Mouse (Mus musculus): ENCODE results near the gene F2. TPM values are rescaled to one million over a fixed set of nuclear protein-coding genes. Genes with fewer than 3 reads are reported as not detected.

F2 gene
- polyA plus RNA-seq, 1 experiment from 2014 or later = 0.08 TPM

Other genes with a start within 250 kb of the F2 start
- 161 and 163 TPM in 2 replicates for gene 1110051M20Rik, start 191.7 kb downstream of the F2 start, polyA plus RNA-seq (2015; fragmentation: Nextera tagmentation; extraction: Ambion mirVana)
- 4.5 and 5.3 TPM in 2 replicates for gene Lrp4, start 178.9 kb downstream of the F2 start, polyA plus RNA-seq (2015; fragmentation: Nextera tagmentation; extraction: Ambion mirVana)
- 90.1 and 101 TPM in 2 replicates for gene Ckap5, start 109.7 kb downstream of the F2 start, polyA plus RNA-seq (2015; fragmentation: Nextera tagmentation; extraction: Ambion mirVana)
- 9.9 and 11.4 TPM in 2 replicates for gene Zfp408, start 13.4 kb upstream of the F2 start, polyA plus RNA-seq (2015; fragmentation: Nextera tagmentation; extraction: Ambion mirVana)
- 89.5 and 98.5 TPM in 2 replicates for gene Arhgap1, start 13.4 kb upstream of the F2 start, polyA plus RNA-seq (2015; fragmentation: Nextera tagmentation; extraction: Ambion mirVana)
- 32.8 and 39.4 TPM in 2 replicates for gene Atg13, start 74.2 kb upstream of the F2 start, polyA plus RNA-seq (2015; fragmentation: Nextera tagmentation; extraction: Ambion mirVana)
- gene Harbi1, start 74.4 kb upstream of the F2 start, polyA plus RNA-seq (2015; fragmentation: Nextera tagmentation; extraction: Ambion mirVana) = 16.7 and 17.9 TPM in 2 replicates
- 20.8 and 27.1 TPM in 2 replicates for gene Ambra1, start 93.7 kb upstream of the F2 start, polyA plus RNA-seq (2015; fragmentation: Nextera tagmentation; extraction: Ambion mirVana)